Mouse (Mus musculus) CH12.LX (cell line): ENCODE data around the gene Itpr3.

ENCODE experiments used
- MAZ ChIP-seq: IDR thresholded peaks from 2 replicates; pipeline ENCODE4 v1.6.1; 2012; ENCODE audit warnings: low read depth, mild to moderate bottlenecking, inconsistent platforms, low read length, improper control_type of control experiment, moderate library complexity
- NELFE ChIP-seq: IDR thresholded peaks from 2 replicates; pipeline ENCODE4 v1.6.1; 2011; ENCODE audit warnings: low read depth, low read length, improper control_type of control experiment
- POLR2A ChIP-seq: IDR thresholded peaks from 2 replicates; pipeline ENCODE4 v1.6.1; 2011; ENCODE audit warnings: low read depth, mild to moderate bottlenecking, improper control_type of control experiment, low read length

DNA sequence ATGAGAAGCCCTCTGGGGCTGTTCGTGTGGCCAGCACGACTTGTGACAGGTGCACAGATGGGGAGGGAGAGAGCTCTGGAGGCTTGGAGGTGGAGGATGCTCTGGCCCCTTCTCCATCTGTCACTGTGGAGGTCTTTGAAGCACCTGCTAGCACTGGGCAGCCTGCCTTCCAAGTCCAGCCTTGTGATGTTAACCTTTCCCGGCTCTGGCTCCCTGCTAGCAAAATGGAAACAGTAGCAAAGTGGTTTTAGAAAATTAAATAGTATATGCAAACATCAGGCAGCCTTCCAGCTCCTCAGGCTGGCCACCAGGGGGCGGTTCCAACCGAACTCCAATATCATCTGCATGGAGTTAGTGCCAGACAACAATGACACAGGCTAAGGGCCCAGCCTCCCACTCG, 14.5 kb downstream of the Itpr3 start:
- TF ChIP-seq MAZ (no peak), NELFE (0 out of 2 replicates have a peak, but pooled peaks have one; percentile 29), POLR2A (no peak)
